Mouse (Mus musculus) lung, postnatal 10 days (tissue): ENCODE results near the gene Prdm16.
A peak's percentile ranks its signal among the peaks of the same experiment; 100 is the strongest.

Experiments used
- DNase-seq: peaks from one replicate; pipeline ENCODE4 v3.0.0; 2021

Prdm16 gene

DNA sequence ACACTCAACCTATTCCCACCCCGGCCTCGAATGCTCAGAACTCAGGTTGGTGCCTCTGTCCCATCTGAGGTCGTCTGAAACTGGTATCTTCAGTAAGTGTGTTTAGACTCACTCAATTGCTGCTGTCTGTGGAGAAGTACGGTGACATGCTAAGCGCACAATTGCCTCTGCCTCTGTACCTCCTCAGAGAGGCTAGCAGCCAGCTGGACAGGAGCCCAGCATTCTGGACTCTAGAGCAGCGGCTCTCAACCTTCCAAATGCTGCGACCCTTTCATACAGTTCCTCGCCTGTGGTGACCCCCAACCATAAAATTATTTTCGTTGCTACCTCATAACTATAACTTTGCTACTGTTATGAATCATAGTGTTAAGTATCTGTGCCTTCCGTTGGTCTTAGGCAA lies 34.3 kb downstream of the Prdm16 start:
- peak; percentile 24 for DNase-seq

DNA sequence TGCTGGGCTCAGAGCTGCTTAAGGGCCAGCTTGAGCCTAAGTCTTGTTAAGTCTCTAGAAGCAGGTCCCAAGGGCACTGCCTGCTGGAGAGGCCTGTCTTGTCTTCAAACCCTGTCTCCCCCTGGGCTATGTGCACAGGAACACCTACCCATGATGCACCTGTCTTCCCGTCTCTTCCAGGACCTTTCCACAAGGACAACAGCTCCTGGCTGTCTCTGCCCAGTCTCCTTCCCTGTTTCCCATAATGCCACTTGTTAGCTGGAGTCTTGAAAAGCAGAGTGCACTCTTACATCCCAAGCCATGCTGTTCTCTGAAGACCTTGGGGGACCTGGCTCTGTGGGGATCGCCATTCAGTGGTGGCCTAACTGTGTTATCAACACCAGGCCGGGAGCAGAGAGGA lies 35.7 kb downstream of the Prdm16 start:
- no peak for DNase-seq

DNA sequence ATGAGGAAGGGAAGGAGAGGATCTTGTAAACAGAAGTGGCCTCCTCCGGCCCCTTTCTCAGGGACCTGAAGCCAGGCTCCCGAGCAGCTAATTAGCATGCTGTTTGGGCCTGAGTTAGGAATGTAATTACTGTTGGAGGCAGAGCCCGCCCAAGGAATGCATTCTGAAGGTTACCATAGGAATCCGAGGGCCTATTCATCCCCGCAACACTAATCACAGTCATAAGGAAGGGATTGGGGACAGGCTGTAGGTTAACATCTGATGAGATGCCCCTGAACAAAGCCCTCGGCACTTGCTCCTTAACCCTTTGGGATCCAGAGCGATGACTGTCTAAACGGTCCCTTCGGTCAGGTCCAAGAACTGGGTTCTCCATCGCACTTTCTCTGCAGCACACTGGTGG lies 36.7 kb downstream of the Prdm16 start:
- no peak for DNase-seq

DNA sequence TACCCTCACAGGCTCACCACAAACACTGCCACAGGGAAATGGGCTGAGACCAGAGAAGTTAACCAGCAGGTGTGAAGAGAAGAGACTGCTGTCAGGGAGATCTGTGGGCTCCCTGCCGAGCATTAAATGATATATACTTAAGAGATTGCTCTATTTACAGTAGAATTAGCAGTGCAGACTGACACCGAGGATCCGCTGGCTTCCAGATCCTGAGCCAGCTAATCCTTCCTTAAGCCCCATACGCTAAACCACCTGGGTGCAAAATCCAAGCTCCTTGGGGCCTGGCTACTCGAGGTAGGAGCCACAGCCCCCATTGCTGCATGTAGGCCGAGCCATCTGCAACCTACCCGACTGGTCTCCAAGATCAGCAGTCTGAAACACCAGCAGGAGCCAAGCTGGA lies 38.3 kb downstream of the Prdm16 start:
- no peak for DNase-seq

DNA sequence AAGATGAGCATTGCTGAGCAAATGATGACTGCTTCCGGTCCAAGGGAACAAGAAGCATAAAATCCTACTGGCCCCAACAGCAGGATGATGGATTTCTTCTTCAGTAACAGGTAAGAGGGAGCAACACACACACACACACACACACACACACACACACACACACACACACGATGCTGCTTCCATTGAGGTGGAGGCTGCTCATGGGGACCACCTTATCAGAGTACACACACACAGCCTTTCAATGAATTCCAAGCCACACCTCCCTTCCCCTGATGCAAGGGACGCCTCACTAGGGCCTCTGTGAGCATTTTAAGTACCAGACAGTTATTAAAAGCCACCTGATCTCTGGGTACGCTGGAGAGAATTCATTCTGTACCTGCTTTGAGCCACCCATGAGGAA lies 39.9 kb downstream of the Prdm16 start:
- DNase-seq, result no peak

DNA sequence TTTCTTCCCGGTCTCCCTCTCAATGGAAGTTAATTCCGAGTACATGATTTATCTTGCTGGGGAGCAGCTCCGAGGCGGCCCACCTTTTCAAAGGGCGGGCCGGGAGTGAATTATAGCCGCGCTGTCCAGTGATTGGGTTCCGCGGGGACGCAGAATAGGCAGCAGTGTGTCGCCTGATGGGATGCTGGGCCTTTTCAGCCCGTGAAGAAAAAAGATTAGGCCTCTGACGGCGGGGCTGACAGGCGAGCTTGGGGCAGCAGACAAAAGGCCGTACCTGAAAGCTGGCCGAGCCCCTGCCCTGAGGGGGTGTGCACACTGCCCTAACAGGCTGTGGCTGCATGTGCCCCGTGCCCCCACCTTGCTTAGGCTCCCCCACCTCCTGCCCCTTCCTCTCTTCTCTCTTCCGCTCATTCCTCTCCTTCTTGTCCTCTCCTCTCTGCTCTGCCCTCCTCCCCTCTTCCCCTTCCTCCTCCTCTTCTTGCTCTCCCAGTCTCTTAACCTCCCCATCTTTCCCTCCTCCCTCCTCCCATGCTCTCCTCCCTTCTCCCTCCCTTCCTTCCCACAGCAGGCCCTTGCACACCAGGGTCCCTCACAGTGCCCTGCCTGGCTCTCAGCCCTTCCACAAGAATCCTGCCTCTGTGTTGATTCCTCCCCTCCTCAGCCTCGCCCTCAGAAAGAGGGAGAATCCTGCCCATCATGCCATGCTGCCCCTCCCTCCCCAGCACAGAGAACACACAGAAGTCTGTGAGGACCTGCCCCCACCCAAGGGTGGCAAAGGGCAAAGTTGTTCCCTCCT lies 41.7 kb downstream of the Prdm16 start:
- no peak for DNase-seq

DNA sequence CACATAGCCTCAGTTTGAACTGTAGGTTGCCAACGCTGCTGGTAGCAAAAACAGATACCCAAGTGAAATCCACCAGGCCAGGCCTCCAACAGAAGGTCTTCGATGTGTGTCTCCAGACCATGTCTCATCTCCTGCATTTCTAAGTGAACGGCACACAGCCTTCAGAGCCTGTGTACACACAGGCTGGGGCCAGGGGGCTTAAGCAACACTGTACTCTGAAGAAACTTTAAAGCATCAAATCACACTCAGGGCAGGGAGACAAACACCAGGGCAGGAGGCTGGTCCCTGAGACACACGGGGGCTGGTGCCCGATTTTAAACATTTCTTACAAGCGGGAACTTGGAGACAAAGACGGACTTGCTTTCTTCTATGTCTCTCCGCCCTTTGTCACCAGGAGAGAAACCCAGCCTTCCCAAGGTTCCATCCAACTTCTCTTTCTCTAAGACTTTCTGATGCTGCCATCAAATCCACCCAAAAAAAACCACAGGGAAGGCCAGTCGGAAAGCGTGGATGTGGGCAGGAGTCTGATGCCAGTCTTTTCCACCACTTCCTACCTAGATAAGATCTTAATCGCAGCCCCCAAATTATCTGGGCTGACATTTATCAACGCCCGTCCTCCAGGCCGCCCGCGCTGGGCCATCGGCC lies 42.4 kb downstream of the Prdm16 start:
- DNase-seq, result no peak

DNA sequence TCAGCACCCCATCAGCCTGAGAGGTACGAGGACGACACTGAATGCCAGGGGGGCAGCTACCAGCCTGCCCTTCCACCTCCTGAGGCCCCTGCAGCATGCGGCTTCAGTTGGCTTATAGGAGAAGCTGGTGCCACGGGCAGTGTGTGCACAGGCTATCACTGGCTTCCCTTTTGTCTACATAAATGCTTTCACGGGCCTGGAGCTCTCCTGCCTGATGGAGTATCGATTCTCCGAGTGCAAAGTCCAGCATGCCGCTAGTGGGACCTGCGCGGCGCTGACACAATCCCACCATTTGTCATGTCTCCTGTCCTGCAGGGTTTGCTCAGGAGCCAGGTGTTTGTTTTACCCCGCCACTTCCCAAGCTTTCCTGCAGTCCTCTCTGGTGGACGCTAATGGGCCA lies 44.1 kb downstream of the Prdm16 start:
- no peak for DNase-seq

DNA sequence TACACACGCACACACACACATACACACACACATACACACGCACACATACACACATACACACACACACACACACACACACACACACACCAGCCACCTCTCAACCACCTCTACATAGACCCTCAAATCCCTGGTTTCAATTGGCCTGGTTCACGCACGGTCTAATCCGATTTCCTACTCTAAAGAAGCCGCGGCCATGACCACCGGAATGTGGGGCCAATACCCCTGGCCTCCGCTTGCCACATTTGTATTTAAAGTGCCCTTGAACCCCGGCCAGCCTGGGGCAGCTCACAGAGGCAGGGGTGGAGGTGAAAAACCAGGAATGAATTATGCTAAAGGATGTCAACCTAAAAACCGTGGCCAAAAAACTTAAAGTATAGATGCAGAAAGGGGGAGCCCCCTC lies 45.8 kb downstream of the Prdm16 start:
- DNase-seq, result no peak

DNA sequence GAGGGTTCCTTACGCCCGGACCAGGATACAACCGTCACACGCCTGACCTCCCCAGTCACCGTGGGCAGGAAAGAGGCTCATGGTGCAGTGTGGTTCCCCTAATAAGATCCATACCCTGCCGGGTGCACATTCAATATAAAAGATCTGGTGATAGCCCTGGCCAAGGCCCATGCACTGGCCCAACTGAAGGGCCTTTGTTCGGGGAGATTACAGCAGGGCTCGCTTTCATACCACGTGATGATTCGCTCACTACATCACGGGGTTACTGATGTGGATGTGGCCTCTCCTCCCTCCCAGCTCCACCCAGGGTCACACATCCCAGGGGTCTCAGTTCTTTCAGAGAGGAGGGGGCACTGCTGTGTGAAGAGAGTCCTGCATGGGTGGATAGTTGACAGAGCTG lies 50.3 kb downstream of the Prdm16 start:
- DNase-seq, result no peak

DNA sequence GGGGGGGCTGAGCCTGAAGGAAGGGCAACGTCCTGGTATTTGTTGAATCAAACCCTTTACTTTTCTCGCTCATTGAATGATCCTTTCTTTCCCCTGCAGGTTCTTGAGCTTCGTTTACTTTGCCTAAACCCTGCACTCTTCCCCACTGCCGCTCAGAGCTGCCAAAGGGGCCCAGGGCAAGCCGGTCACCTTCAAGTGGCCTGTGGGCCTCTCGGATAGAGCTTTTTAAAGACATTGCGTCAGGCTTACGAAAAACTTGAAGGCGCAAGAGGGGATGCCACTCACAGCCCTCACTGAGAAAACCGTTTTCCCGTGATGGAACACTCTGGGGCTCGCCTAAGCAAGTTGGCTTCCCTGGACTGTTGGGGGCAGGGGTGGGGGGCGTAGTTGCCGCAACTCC lies 50.9 kb downstream of the Prdm16 start:
- peak; percentile 49 for DNase-seq

DNA sequence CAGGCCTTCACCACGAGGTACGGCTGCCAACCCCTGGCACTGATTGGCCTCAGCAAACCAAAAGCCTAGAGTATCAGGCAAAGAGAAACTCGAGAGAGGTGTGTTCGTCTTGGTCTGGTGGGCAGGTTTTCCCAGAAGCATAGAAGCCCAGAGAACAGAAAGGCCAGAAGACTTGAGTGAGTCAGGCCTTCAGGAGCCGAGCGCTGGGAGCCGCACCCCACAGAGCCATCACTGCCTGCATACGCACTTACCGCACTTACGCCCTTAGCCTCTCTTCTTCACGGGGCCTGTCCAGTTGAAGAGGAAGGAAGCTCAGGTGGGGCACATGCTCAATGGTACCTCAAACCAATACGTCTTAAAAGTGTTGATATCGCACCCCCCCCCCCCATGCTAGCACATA lies 53.0 kb downstream of the Prdm16 start:
- DNase-seq, result no peak

DNA sequence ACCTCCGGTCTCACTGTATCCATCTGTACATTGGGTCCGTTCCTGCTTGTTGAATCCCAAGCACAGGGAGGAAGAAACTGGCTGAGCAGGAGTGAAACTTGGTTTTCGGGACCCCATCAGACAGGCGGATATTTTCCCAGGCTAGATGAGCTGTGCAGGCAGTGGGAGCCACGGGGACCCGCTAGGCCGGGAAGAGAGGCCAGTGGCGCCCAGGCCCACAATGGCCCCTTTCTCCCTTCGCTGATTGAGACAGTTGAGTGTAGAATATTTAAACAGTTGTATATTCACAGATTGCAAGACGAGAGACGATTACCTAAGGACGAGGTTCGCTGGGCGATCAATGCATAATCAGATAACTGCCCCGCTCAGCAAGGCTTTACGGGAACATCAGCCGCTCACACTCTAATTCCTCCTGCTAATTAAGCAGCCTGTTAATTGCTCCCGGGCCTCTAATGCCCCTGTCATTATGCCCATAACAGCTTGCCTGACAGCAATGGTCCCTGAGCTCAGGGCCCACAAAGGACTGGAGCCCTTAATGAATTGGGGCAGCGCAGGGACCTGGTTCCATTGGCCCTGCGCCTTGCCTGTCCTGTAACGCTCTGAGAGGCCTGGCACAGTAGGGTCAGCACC lies 54.0 kb downstream of the Prdm16 start:
- no peak for DNase-seq

DNA sequence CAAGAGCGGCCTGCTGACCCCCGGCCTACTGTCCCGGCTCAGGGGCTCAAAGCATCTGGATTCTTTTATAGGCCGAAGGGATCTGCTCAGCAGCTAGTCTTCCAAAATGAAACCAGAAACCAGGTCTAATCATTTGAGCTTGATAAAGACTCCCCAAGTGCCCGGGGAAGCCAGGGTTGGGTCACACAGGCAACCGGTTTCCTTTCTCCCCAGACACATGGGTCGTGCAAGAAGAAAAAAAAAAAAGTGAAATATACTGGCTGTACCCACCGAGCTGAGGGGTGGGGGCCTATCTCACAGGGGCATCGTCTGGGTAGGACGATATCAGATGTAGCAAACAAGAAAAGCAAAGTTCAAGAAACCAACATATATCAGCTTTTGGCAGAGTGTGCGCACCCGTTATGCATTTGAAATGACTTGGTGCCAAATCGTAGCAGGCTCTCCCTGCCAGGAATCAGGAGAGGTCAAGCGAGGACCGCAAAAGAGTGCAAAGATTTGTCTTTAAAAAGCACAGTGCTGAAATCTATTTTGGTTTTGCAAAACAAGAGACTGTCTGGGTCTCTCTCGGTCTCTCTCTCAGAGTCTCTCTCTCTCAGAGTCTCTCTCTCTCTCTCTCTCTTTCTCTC lies 55.3 kb downstream of the Prdm16 start:
- DNase-seq, result no peak

DNA sequence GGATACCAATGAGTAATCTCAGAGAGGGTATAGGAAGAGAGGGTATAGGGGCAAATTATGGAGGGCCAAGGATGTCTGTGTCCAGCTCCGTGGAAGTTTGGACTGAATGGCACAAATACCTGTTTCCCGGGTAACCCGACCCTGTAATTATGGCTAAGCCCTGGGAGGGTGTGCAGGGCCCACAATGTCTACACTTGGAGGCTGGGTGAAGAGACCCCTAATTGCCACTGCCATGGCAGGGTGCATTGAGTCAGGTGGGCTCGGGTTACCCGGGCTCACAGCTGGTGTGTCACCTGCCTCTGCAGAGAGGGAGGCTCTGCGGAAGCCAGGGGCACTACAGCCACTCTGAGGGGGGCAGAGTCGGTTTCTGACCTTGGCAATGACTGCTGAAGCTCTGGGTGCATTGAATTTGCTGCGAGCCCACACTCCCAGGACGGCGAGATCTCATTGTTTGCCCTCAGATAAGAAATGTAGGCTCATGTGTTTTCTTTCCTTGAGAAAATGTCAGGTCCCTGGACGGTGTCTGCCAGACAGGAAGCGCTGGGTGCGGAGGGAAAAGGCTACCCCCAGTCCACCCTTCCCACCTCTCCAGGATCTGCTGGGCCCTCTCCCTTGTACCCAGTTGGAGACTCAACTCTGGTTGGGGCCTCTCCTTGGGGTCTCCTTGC lies 62.3 kb downstream of the Prdm16 start:
- no peak for DNase-seq

DNA sequence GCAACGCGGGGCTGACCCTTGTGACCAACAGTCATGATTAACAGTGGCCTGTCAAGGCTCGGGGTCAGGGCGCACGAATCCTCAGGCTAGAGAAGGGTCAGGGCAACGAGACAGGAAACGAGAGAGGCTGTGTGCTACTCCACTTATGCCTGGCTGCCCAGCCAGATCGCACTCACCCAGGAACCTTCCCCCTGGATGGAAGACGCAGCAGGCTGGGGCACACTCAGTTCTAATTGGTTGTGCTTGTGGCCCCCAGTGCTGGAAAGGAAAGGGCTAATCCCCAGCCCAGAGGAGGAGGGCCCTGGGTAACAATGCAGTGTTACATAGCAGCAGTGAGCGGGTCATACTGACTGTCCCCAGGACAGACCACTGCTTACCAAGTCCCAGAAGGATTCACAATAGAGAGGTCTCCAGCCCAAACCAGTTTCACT lies 66.2 kb downstream of the Prdm16 start:
- DNase-seq, result no peak

DNA sequence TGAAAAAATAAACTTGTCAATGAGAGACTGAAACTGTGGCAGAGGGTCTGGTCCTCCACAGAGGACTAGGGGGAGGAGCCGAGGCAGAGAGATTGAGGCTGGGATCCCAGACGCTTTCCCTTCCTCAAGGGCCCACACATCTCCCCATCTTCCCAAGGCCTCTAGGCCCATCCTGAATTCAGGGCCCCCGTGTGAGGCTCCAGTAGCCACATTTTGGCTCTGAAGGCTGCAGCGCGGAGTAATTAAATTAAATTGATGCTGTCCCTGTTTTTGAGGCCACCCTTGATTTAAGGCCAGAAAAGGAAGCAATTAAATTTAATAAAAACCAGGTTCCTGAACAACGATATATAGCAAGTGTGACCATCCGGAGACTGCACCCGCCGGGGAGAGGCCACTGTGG lies 66.8 kb downstream of the Prdm16 start:
- DNase-seq, result no peak

DNA sequence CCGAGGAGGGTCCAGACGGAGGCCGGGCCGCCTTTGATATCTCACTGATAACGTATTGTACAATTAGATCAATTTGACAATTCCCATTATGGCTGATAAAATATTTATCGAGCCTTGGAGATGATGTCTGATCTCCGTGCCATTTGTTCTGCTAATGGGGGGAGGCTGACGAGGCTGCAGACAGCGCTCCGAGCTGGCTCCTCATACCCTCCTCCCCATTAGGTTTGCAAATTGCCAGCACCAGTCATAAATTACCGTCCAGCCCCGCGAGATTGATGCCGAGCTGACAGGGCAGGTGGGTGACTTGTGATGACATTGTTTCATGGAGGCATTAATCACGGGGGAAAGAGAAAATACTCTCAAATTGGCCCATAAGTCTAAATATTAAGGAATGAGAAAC lies 67.9 kb downstream of the Prdm16 start:
- no peak for DNase-seq

DNA sequence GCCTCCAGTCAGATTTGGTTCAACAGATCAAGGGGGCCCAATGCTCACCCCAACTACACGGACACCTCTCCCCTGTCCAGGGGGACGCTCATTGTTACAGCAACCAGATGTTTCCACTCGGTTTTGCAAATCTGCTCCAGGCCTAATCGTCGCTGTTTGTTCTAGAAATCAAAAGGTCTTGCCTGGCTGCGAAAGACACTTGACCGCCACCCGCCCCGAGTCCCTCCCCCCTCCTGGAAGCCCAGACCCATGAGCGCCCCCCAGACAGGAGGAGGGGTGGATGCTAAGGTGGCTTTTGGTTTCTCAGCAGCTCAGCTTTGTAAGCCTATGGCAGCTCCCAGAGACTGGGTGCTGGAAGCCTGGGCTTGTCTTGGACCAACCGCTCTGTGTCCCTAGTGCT lies 68.7 kb downstream of the Prdm16 start:
- no peak for DNase-seq

DNA sequence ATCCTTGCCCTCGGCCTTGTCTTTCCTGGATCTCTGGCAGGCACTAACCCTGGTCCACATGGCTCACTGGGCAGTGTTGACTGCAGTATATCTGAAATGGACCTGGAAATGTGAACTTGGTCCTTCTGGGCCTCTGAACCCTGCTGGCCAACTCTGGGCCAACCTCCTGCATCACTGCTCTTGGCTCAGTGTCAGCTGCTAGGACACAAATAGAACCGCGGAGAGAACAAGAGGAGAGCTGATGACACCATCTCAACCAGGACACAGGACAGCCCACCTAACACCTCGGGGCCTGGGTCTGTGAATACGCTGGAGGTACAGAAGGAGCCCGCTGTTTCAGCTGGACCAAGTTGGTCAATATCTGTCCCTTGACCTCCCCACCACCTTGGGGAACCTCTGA lies 73.5 kb downstream of the Prdm16 start:
- DNase-seq, result no peak

DNA sequence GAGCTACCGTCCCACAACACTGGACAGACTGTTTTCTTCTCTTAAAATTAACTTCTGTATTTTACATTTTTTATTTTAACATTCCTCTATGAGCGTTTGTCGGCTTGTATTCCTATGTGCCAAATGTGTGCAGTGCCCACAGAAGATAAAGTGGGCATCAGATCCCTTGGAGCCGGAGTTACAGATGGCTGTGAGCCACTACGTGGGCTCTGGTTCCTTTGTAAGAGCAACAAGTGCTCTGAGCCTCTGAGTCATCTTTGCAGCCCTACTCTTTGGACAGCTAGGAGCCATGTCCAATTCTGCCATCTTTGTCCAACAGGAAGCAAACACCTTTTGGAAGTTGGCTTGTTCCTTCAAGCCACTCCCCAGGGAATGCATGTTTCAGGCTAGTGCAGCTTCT lies 78.6 kb downstream of the Prdm16 start:
- DNase-seq, result no peak

DNA sequence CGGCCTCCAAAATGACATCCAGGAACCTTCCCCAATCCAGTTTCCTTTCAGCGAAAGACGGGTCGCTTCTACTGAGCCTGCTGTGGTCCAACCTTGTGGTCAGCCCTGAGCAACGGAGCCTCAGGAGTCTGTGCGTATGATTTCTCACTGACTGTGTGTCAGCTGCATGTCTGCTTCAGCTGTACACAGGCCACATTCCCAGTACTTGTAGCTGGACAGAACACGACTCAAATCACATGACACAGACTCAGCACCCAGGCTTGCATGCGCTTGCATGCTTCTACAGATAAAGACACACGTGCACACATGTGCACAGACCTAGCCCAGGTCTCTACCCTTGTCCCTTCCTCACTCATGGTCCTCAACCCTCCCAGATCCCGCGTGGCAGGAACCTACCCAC lies 79.5 kb downstream of the Prdm16 start:
- no peak for DNase-seq

DNA sequence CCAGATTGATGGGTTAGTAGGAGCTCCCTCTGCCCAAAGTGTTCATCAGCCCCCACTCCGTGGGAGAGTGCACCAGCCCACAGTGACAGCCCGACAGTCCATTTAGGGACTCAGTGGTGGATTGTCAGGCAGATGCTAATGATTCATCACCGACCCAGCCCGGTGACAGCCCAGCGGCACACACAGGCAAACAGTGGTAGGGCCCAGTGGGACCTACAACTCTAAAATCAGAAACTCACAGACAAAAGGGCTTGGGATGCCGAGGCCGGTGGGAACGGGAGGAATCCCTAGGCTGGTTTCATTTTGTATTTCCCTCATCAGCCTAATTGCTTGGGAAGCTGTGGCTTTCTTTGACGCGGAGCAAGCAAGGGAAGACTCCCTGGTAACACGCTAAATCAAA lies 80.3 kb downstream of the Prdm16 start:
- DNase-seq, result no peak
